Mouse (Mus musculus): ENCODE data around the gene Heg1.

The Heg1 gene

GRCm38 (mm10) chr16:33684162-33684702 lies at the start of gene Heg1:
Heg1 (plus strand) TSS chr16:33684370.
- peak; percentile 64 for DNase-seq

- DNase-seq: no peak
Measured at GRCm38 (mm10) chr16:33635836-33636595, 48.2 kb upstream of the Heg1 start.

- no peak for DNase-seq
Measured at GRCm38 (mm10) chr16:33641779-33642178, 42.4 kb upstream of the Heg1 start.

- no peak for DNase-seq
Measured at GRCm38 (mm10) chr16:33653116-33653515, 31.1 kb upstream of the Heg1 start.

- no peak for DNase-seq
Measured at GRCm38 (mm10) chr16:33655443-33655842, 28.7 kb upstream of the Heg1 start.

- no peak for DNase-seq
Measured at GRCm38 (mm10) chr16:33657191-33657590, 27.0 kb upstream of the Heg1 start.

- no peak for DNase-seq
Measured at GRCm38 (mm10) chr16:33658121-33658520, 26.0 kb upstream of the Heg1 start.

GRCm38 (mm10) chr16:33659521-33659920 lies 24.6 kb upstream of the Heg1 start:
- no peak for DNase-seq

GRCm38 (mm10) chr16:33660125-33660524 lies 24.0 kb upstream of the Heg1 start:
- DNase-seq: no peak

- DNase-seq: no peak
Measured at GRCm38 (mm10) chr16:33662841-33663240, 21.3 kb upstream of the Heg1 start.

GRCm38 (mm10) chr16:33666226-33666625 lies 17.9 kb upstream of the Heg1 start:
- no peak for DNase-seq

- DNase-seq: no peak
Measured at GRCm38 (mm10) chr16:33666985-33667538, 17.1 kb upstream of the Heg1 start.

- DNase-seq: no peak
Measured at GRCm38 (mm10) chr16:33668448-33668847, 15.7 kb upstream of the Heg1 start.

GRCm38 (mm10) chr16:33669072-33669471 lies 15.1 kb upstream of the Heg1 start:
- no peak for DNase-seq

- DNase-seq: no peak
Measured at GRCm38 (mm10) chr16:33670340-33670739, 13.8 kb upstream of the Heg1 start.

GRCm38 (mm10) chr16:33670933-33671332 lies 13.2 kb upstream of the Heg1 start:
- no peak for DNase-seq

GRCm38 (mm10) chr16:33672188-33672587 lies 12.0 kb upstream of the Heg1 start:
- DNase-seq: no peak

- DNase-seq: no peak
Measured at GRCm38 (mm10) chr16:33672643-33673042, 11.5 kb upstream of the Heg1 start.

GRCm38 (mm10) chr16:33673530-33674109 lies 10.6 kb upstream of the Heg1 start:
- peak; percentile 27 for DNase-seq

- DNase-seq: no peak
Measured at GRCm38 (mm10) chr16:33675151-33675847, 8.9 kb upstream of the Heg1 start.

GRCm38 (mm10) chr16:33675848-33676184 lies 8.4 kb upstream of the Heg1 start:
- DNase-seq: no peak

GRCm38 (mm10) chr16:33676347-33677312 lies 7.5 kb upstream of the Heg1 start:
- no peak for DNase-seq

Measured in layer of hippocampus, adult 9-11 months (tissue).